Mouse (Mus musculus) liver, adult 2 months (tissue): ENCODE measurements at regions not wholly inside any gene's neighbourhood (a gene's known extent, or its start where the extent isn't known, plus 50 kb on each side); places are given as distances from the start of the nearest gene placed in this dataset.

ENCODE experiments used
- CTCF ChIP-seq: fragments of 200-500 bp; IDR thresholded peaks from 2 replicates; pipeline ENCODE4 v1.5.1; 2011; ENCODE audit warnings: low read depth, low read length, control low read depth
- POLR2A ChIP-seq: fragments of 200-500 bp; IDR thresholded peaks from 2 replicates; pipeline ENCODE4 v1.6.1; 2011; ENCODE audit warnings: low read length, control low read depth; ENCODE audit not compliant: insufficient read depth; ENCODE audit errors: extremely low read depth

DNA sequence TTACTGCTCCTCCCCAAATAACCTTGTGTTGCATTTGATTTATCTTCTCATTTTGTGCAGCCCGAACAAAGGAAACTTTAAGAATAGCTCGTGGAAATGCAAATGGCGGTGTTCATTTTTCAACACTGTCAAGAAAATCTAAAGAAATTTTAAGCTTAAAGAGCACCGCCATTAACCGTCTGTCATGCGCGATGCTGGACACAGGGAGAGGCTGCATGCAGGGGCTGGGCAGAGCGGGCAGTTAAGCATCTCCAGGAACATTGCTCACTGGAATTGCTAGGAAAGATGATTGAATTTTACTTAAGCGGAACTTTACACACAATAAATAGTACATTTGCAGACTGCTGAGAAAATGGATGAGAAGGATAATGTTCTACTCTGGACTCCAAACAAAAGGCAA, 229.2 kb upstream of the Krr1 start:
- TF ChIP-seq CTCF: no peak
- TF ChIP-seq POLR2A: no peak
